Mouse (Mus musculus) forebrain, embryonic 13.5 days (tissue): ENCODE measurements around the gene Olfr1214. TPM values are rescaled to one million over a fixed set of nuclear protein-coding genes. Genes with fewer than 3 reads are reported as not detected.
"Not testable (repeated sequence)": the region's sequence is repeated elsewhere in the genome, so short reads cannot be mapped to it uniquely, and the experiment has no call there.

Source experiments
- ATAC-seq: fragments of 200-750 bp; cut with Nextera tagmentation; 2 replicates; pipeline ENCODE4 v1.8.0; 2017
- H3K27ac ChIP-seq: fragments of 300-500 bp; sonication (generic); 2 replicates; pipeline ENCODE4 v1.5.1; 2015; ENCODE audit warnings: inconsistent platforms, mild to moderate bottlenecking, moderate library complexity
- H3K27me3 ChIP-seq: fragments of 300-500 bp; sonication (generic); 2 replicates; pipeline ENCODE4 v1.6.1; 2015; ENCODE audit warnings: mild to moderate bottlenecking, inconsistent platforms
- H3K36me3 ChIP-seq: fragments of 300-500 bp; sonication (generic); 2 replicates; pipeline ENCODE4 v1.6.1; 2015; ENCODE audit warnings: mild to moderate bottlenecking, inconsistent platforms; ENCODE audit not compliant: poor library complexity, severe bottlenecking
- H3K4me1 ChIP-seq: fragments of 300-500 bp; sonication (generic); 2 replicates; pipeline ENCODE4 v1.6.1; 2015; ENCODE audit warnings: inconsistent platforms
- H3K4me2 ChIP-seq: fragments of 300-500 bp; sonication (generic); 2 replicates; pipeline ENCODE4 v1.6.1; 2015; ENCODE audit warnings: inconsistent platforms, mild to moderate bottlenecking, moderate library complexity
- H3K4me3 ChIP-seq: fragments of 300-500 bp; sonication (generic); 2 replicates; pipeline ENCODE4 v1.5.1; 2015; ENCODE audit warnings: mild to moderate bottlenecking, inconsistent platforms
- H3K9ac ChIP-seq: fragments of 300-500 bp; sonication (generic); 2 replicates; pipeline ENCODE4 v1.6.1; 2015; ENCODE audit warnings: mild to moderate bottlenecking, inconsistent platforms
- H3K9me3 ChIP-seq: fragments of 300-500 bp; sonication (generic); replicated peaks from 2 replicates; pipeline ENCODE4 v1.6.1; 2016; ENCODE audit warnings: inconsistent platforms
- WGBS: fragments of 180-500 bp; shearing (Covaris S2); methylation state at CpG from one replicate; pipeline ENCODE4 v1.1.7; 2015; 5-methylcytosine and 5-hydroxymethylcytosine counted together
- polyA plus RNA-seq: library from polyadenylated mRNA; unstranded; fragments of >200 nt; fragmentation: Nextera tagmentation; extraction: Ambion mirVana; gene quantifications from 2 replicates; pipeline ENCODE4 v1.2.1, GENCODE M21; 2015

Olfr1214 gene
- polyA plus RNA-seq: not detected in 2 replicates

- ATAC-seq: no peak
- no peak within 1 kb of the TSS for H3K4me3 ChIP-seq
- no peak within 1 kb of the TSS for H3K4me2 ChIP-seq
- no peak within 1 kb of the TSS for H3K9ac ChIP-seq
- H3K27me3 ChIP-seq: no peaks in the 10 kb centered on the region
- H3K9me3 ChIP-seq: no peaks in the 10 kb centered on the region
- H3K36me3 ChIP-seq: no peaks in the 10 kb centered on the region
- H3K4me1 ChIP-seq: no peaks in the 10 kb centered on the region
- WGBS: 92% methylated on average over 1 of the region's 1 CpGs
- H3K27ac ChIP-seq: no peak within 1 kb of the TSS
Observed at GRCm38 (mm10) chr2:88992553-88992952, at the start of gene Olfr1214. Gene Olfr1214 (minus strand): TSS chr2:88992653.

GRCm38 (mm10) chr2:89031965-89032364 lies 39.5 kb upstream of the Olfr1214 start, which contains the start of gene Olfr1217:
Gene Olfr1217 (minus strand): TSS chr2:89032065.
- Histone ChIP-seq H3K9me3 (no peaks in the 10 kb centered on the region), H3K4me2 (no peak within 1 kb of the TSS), H3K27me3 (no peaks in the 10 kb centered on the region), H3K4me3 (no peak within 1 kb of the TSS), H3K9ac (no peak within 1 kb of the TSS), H3K4me1 (no peaks in the 10 kb centered on the region), H3K36me3 (no peaks in the 10 kb centered on the region), H3K27ac (no peak within 1 kb of the TSS)
- WGBS: 78% methylated on average over 2 of the region's 2 CpGs
- no peak for ATAC-seq

GRCm38 (mm10) chr2:89021436-89021835 lies 29.0 kb upstream of the Olfr1214 start:
- not testable (repeated sequence) for H3K9ac ChIP-seq, H3K36me3 ChIP-seq, H3K27me3 ChIP-seq, H3K4me2 ChIP-seq, H3K27ac ChIP-seq, H3K4me3 ChIP-seq, H3K4me1 ChIP-seq, ATAC-seq, H3K9me3 ChIP-seq
- WGBS: 71% methylated on average over 3 of the region's 3 CpGs

GRCm38 (mm10) chr2:89018240-89018639 lies 25.8 kb upstream of the Olfr1214 start, which contains the start of gene Olfr1216:
Gene Olfr1216 (minus strand): TSS chr2:89018340.
- H3K9ac ChIP-seq: no peak within 1 kb of the TSS
- WGBS: 86% methylated on average over 1 of the region's 1 CpGs
- H3K4me2 ChIP-seq: no peak within 1 kb of the TSS
- no peak within 1 kb of the TSS for H3K27ac ChIP-seq
- H3K4me3 ChIP-seq: no peak within 1 kb of the TSS
- no peaks in the 10 kb centered on the region for H3K4me1 ChIP-seq
- no peaks in the 10 kb centered on the region for H3K27me3 ChIP-seq
- H3K36me3 ChIP-seq: no peaks in the 10 kb centered on the region
- ATAC-seq: no peak
- H3K9me3 ChIP-seq: no peaks in the 10 kb centered on the region

- Histone ChIP-seq H3K4me1 (no peaks in the 10 kb centered on the region), H3K36me3 (no peaks in the 10 kb centered on the region), H3K9me3 (no peaks in the 10 kb centered on the region), H3K27me3 (no peaks in the 10 kb centered on the region), H3K27ac (no peak within 1 kb of the TSS), H3K4me2 (no peak within 1 kb of the TSS), H3K9ac (no peak within 1 kb of the TSS), H3K4me3 (no peak within 1 kb of the TSS)
- WGBS: 76% methylated on average over 2 of the region's 2 CpGs
- no peak for ATAC-seq
Observed at GRCm38 (mm10) chr2:89006873-89007272, 14.4 kb upstream of the Olfr1214 start, which contains the start of gene Olfr1215. Gene Olfr1215 (minus strand): TSS chr2:89006973.

GRCm38 (mm10) chr2:88980181-88980580 lies 12.3 kb downstream of the Olfr1214 start, which contains the start of gene Gm13762:
Gene Gm13762 (minus strand): TSS chr2:88980281.
- Histone ChIP-seq H3K27me3 (no peaks in the 10 kb centered on the region), H3K4me2 (no peak within 1 kb of the TSS), H3K4me1 (no peaks in the 10 kb centered on the region), H3K36me3 (no peaks in the 10 kb centered on the region), H3K4me3 (no peak within 1 kb of the TSS), H3K27ac (no peak within 1 kb of the TSS), H3K9me3 (no peaks in the 10 kb centered on the region), H3K9ac (no peak within 1 kb of the TSS)
- WGBS: 71% methylated on average over 1 of the region's 1 CpGs
- no peak for ATAC-seq

- no peaks in the 10 kb centered on the region for H3K27me3 ChIP-seq
- H3K9me3 ChIP-seq: no peaks in the 10 kb centered on the region
- H3K9ac ChIP-seq: no peak within 1 kb of the TSS
- no peaks in the 10 kb centered on the region for H3K4me1 ChIP-seq
- H3K27ac ChIP-seq: no peak within 1 kb of the TSS
- H3K36me3 ChIP-seq: no peaks in the 10 kb centered on the region
- H3K4me3 ChIP-seq: no peak within 1 kb of the TSS
- no peak within 1 kb of the TSS for H3K4me2 ChIP-seq
- no peak for ATAC-seq
Observed at GRCm38 (mm10) chr2:88953669-88954068, 38.8 kb downstream of the Olfr1214 start, which contains the start of gene Olfr1212. Gene Olfr1212 (plus strand): TSS chr2:88953969.

GRCm38 (mm10) chr2:88938011-88938410 lies 54.4 kb downstream of the Olfr1214 start, which contains the start of gene Olfr1211:
Gene Olfr1211 (minus strand): TSS chr2:88938111.
- H3K4me3 ChIP-seq: no peak within 1 kb of the TSS
- no peak for ATAC-seq
- H3K27me3 ChIP-seq: no peaks in the 10 kb centered on the region
- no peak within 1 kb of the TSS for H3K4me2 ChIP-seq
- H3K9me3 ChIP-seq: no peaks in the 10 kb centered on the region
- no peaks in the 10 kb centered on the region for H3K4me1 ChIP-seq
- no peak within 1 kb of the TSS for H3K27ac ChIP-seq
- no peak within 1 kb of the TSS for H3K9ac ChIP-seq
- H3K36me3 ChIP-seq: no peaks in the 10 kb centered on the region
- WGBS: 88% methylated on average over 1 of the region's 1 CpGs

Other genes with a start within 250 kb of the Olfr1214 start
- gene Olfr1198, start 241.3 kb downstream of the Olfr1214 start, polyA plus RNA-seq: not detected in 2 replicates
- not detected in 2 replicates for gene Olfr1199, start 232.2 kb downstream of the Olfr1214 start, polyA plus RNA-seq
- gene Olfr1200, start 222.2 kb downstream of the Olfr1214 start, polyA plus RNA-seq: not detected in 2 replicates
- gene Olfr1201, start 199.6 kb downstream of the Olfr1214 start, polyA plus RNA-seq: not detected in 2 replicates
- not detected in 2 replicates for gene Olfr1202, start 178.2 kb downstream of the Olfr1214 start, polyA plus RNA-seq
- gene Olfr1205, start 162.9 kb downstream of the Olfr1214 start, polyA plus RNA-seq: not detected in 2 replicates
- gene Olfr1204, start 143.4 kb downstream of the Olfr1214 start, polyA plus RNA-seq: not detected in 2 replicates
- not detected in 2 replicates for gene Olfr1206, start 129.4 kb downstream of the Olfr1214 start, polyA plus RNA-seq
- not detected in 2 replicates for gene Olfr1208, start 90.3 kb downstream of the Olfr1214 start, polyA plus RNA-seq
- not detected in 2 replicates for gene Olfr1209, start 77.5 kb downstream of the Olfr1214 start, polyA plus RNA-seq
- not detected in 2 replicates for gene Olfr1211, start 54.5 kb downstream of the Olfr1214 start, polyA plus RNA-seq
- not detected in 2 replicates for gene Olfr1212, start 38.7 kb downstream of the Olfr1214 start, polyA plus RNA-seq
- gene Gm13762, start 12.4 kb downstream of the Olfr1214 start, polyA plus RNA-seq: not detected in 2 replicates
- not detected in 2 replicates for gene Olfr1215, start 14.3 kb upstream of the Olfr1214 start, polyA plus RNA-seq
- not detected in 2 replicates for gene Olfr1216, start 25.7 kb upstream of the Olfr1214 start, polyA plus RNA-seq
- not detected in 2 replicates for gene Olfr1217, start 39.4 kb upstream of the Olfr1214 start, polyA plus RNA-seq
- gene Olfr1218, start 68.5 kb upstream of the Olfr1214 start, polyA plus RNA-seq: not detected in 2 replicates
- gene Olfr1219, start 90.9 kb upstream of the Olfr1214 start, polyA plus RNA-seq: not detected in 2 replicates
- gene Olfr1220, start 114.2 kb upstream of the Olfr1214 start, polyA plus RNA-seq: not detected in 2 replicates
- not detected in 2 replicates for gene Olfr1221, start 124.6 kb upstream of the Olfr1214 start, polyA plus RNA-seq
- gene Olfr1222, start 140.4 kb upstream of the Olfr1214 start, polyA plus RNA-seq: not detected in 2 replicates
- gene Olfr1223, start 158.9 kb upstream of the Olfr1214 start, polyA plus RNA-seq: not detected in 2 replicates
- gene Olfr1224-ps1, start 171.4 kb upstream of the Olfr1214 start, polyA plus RNA-seq: not detected in 2 replicates
- not detected in 2 replicates for gene Olfr1225, start 182.0 kb upstream of the Olfr1214 start, polyA plus RNA-seq
- not detected in 2 replicates for gene Olfr1226, start 207.4 kb upstream of the Olfr1214 start, polyA plus RNA-seq